Mouse (Mus musculus): Measurements from ENCODE around the gene Ppp1r3d.

The Ppp1r3d gene

GRCm38 (mm10) chr2:178414261-178415149, at the start of gene Ppp1r3d, which contains the start of gene Fam217b:
Ppp1r3d (minus strand) TSS chr2:178414472.
Fam217b (plus strand) TSS chr2:178414524.
- DNase-seq (ENCODE audit: low spot score) = peak; percentile 58

GRCm38 (mm10) chr2:178460353-178460752, 46.1 kb upstream of the Ppp1r3d start:
- no peak for DNase-seq (ENCODE audit: low spot score)

GRCm38 (mm10) chr2:178457414-178457813, 43.1 kb upstream of the Ppp1r3d start:
- no peak for DNase-seq (ENCODE audit: low spot score)

- peak; percentile 5 for DNase-seq (ENCODE audit: low spot score)
Observed at GRCm38 (mm10) chr2:178454664-178455516, 40.6 kb upstream of the Ppp1r3d start.

GRCm38 (mm10) chr2:178450961-178451360, 36.7 kb upstream of the Ppp1r3d start:
- no peak for DNase-seq (ENCODE audit: low spot score)

GRCm38 (mm10) chr2:178450236-178450635, 36.0 kb upstream of the Ppp1r3d start:
- no peak for DNase-seq (ENCODE audit: low spot score)

GRCm38 (mm10) chr2:178449386-178449785, 35.1 kb upstream of the Ppp1r3d start:
- DNase-seq (ENCODE audit: low spot score) = no peak

- DNase-seq (ENCODE audit: low spot score) = peak; percentile 32
Observed at GRCm38 (mm10) chr2:178437311-178437710, 23.0 kb upstream of the Ppp1r3d start.

- DNase-seq (ENCODE audit: low spot score) = no peak
Observed at GRCm38 (mm10) chr2:178433903-178434302, 19.6 kb upstream of the Ppp1r3d start.

GRCm38 (mm10) chr2:178433495-178433894, 19.2 kb upstream of the Ppp1r3d start:
- no peak for DNase-seq (ENCODE audit: low spot score)

- no peak for DNase-seq (ENCODE audit: low spot score)
Observed at GRCm38 (mm10) chr2:178430231-178430630, 16.0 kb upstream of the Ppp1r3d start, which contains the start of gene Cdh26. Cdh26 (plus strand) TSS chr2:178430531.

GRCm38 (mm10) chr2:178429426-178429825, 15.2 kb upstream of the Ppp1r3d start:
- DNase-seq (ENCODE audit: low spot score) = no peak

GRCm38 (mm10) chr2:178428676-178429075, 14.4 kb upstream of the Ppp1r3d start:
- DNase-seq (ENCODE audit: low spot score) = no peak

- DNase-seq (ENCODE audit: low spot score) = no peak
Observed at GRCm38 (mm10) chr2:178428183-178428582, 13.9 kb upstream of the Ppp1r3d start.

GRCm38 (mm10) chr2:178427181-178427580, 12.9 kb upstream of the Ppp1r3d start:
- DNase-seq (ENCODE audit: low spot score) = no peak

GRCm38 (mm10) chr2:178426229-178426628, 12.0 kb upstream of the Ppp1r3d start:
- DNase-seq (ENCODE audit: low spot score) = peak; percentile 29

GRCm38 (mm10) chr2:178423223-178423622, 9.0 kb upstream of the Ppp1r3d start:
- DNase-seq (ENCODE audit: low spot score) = no peak

- DNase-seq (ENCODE audit: low spot score) = no peak
Observed at GRCm38 (mm10) chr2:178422186-178422585, 7.9 kb upstream of the Ppp1r3d start.

- no peak for DNase-seq (ENCODE audit: low spot score)
Observed at GRCm38 (mm10) chr2:178421603-178422002, 7.3 kb upstream of the Ppp1r3d start.

GRCm38 (mm10) chr2:178420576-178420975, 6.3 kb upstream of the Ppp1r3d start:
- DNase-seq (ENCODE audit: low spot score) = peak; percentile 3

- peak; percentile 7 for DNase-seq (ENCODE audit: low spot score)
Observed at GRCm38 (mm10) chr2:178416970-178417369, 2.7 kb upstream of the Ppp1r3d start.

GRCm38 (mm10) chr2:178416427-178416826, 2.2 kb upstream of the Ppp1r3d start:
- peak; percentile 39 for DNase-seq (ENCODE audit: low spot score)

- no peak for DNase-seq (ENCODE audit: low spot score)
Observed at GRCm38 (mm10) chr2:178415150-178415448, 827 bp upstream of the Ppp1r3d start.
